8 mouse cellular contexts compared by ENCODE assay signal in genomic region chr13:81761566-81762186, GRCm38 (mm10). TPM values are rescaled to one million over a fixed set of nuclear protein-coding genes. Genes with fewer than 3 reads are reported as not detected.
DNase-seq lines count a peak whose midpoint lies in the region; ATAC-seq and TF ChIP-seq lines count a peak whose summit lies in the region.

No protein-coding gene starts in this region.

- no peak overlapping the region for H3K9ac ChIP-seq in ES-E14 (ENCODE audit: insufficient read depth, low read depth, low read length, poor library complexity, severe bottlenecking)

- no peak overlapping the region for H3K27ac ChIP-seq in ES-E14 (ENCODE audit: insufficient read depth, low read depth, low read length, poor library complexity, severe bottlenecking)

- peak; percentile 77 for ATAC-seq in granulocyte monocyte progenitor cell, adult 5-6 weeks (replicated peaks; ENCODE audit: poor library complexity, severe bottlenecking)

- H3K9me3 ChIP-seq in ES-E14 (ENCODE audit: control insufficient read depth, insufficient read depth, low read depth, low read length), result no peaks in the 10 kb centered on the region
- no peaks in the 10 kb centered on the region for H3K9me3 ChIP-seq in megakaryocyte, embryonic 14.5 days

- H3K36me3 ChIP-seq in ES-E14 (ENCODE audit: control insufficient read depth, insufficient read depth, low read length, poor library complexity, severe bottlenecking), result no peaks in the 10 kb centered on the region
- no peaks in the 10 kb centered on the region for H3K36me3 ChIP-seq in megakaryocyte, embryonic 14.5 days (replicated peaks; ENCODE audit: low read length)

- in situ Hi-C loops in ES-E14 (cut with MboI; ENCODE audit: low sequenced_read_pairs in 2 of 2, unreplicated experiment in 2 of 2), result loop anchor here (5.0 to 10.0 kb wide), 2 partner anchors 319 to 327 kb away; no protein-coding TSS in a partner anchor

- no peaks in the 10 kb centered on the region for H3K27me3 ChIP-seq in megakaryocyte, embryonic 14.5 days (replicated peaks)

- peak; percentile 22 for DNase-seq in adrenal gland, postnatal 14 days
- DNase-seq in adrenal gland, adult 18-20 months (ENCODE audit: low spot score in 2 of 2), result no peak
- DNase-seq in ES-E14 (ENCODE audit: low read depth, low spot score), result peak; percentile 48
- peak; percentile 48 to 70 for DNase-seq in cerebellum, postnatal 10 days
- DNase-seq in kidney, postnatal 14 days, result peak; percentile 57
- peak; percentile 64 for DNase-seq in telencephalon, adult 2 months (ENCODE audit: low read depth, low spot score)

- no peaks in the 10 kb centered on the region for H3K4me1 ChIP-seq in ES-E14 (ENCODE audit: control insufficient read depth in 2 of 2, insufficient read depth in 2 of 2, low read length in 2 of 2, poor library complexity in 1 of 2)
- H3K4me1 ChIP-seq in megakaryocyte, embryonic 14.5 days, result peaks cover 18% of the 10 kb centered on the region

- no peak overlapping the region for H3K4me3 ChIP-seq in ES-E14 (ENCODE audit: insufficient read depth in 1 of 2, low read depth in 1 of 2, low read length in 2 of 2, poor library complexity in 1 of 2, severe bottlenecking in 1 of 2)
- H3K4me3 ChIP-seq in megakaryocyte, embryonic 14.5 days (replicated peaks), result peak overlapping the region; percentile 85

TF ChIP-seq in ES-E14, 5 proteins besides CTCF, POLR2A, EP300 and RAD21:
- TF ChIP-seq CHD2 (IDR thresholded peaks at IDR 0.05; ENCODE audit: low read depth, low read length), result no peak
- TF ChIP-seq ZC3H11A (IDR thresholded peaks at IDR 0.05; ENCODE audit: borderline replicate concordance, low read depth, low read length), result peak; percentile 40; the same call in 1 of the 2 replicates

RNA-seq across cellular contexts. Expression of gene Cetn3, which starts 21.2 kb away (rescaled TPM):
- 119 and 128 TPM in 2 replicates for total RNA-seq in adrenal gland, postnatal 14 days (2021)
- 100 to 1,000 TPM in 1 of 2 experiments, 10 to 100 TPM in 1; 88.6 to 110 TPM for total RNA-seq in adrenal gland, adult 18-20 months (2021)
- total RNA-seq in ES-E14 (2012; rRNA removed), result 44.5 and 78.0 TPM in 2 replicates
- 212 and 216 TPM in 2 replicates for total RNA-seq in granulocyte monocyte progenitor cell, adult 5-6 weeks (2014; fragmentation: Nextera tagmentation)
- 538 and 660 TPM in 2 replicates for total RNA-seq in granulocyte monocyte progenitor cell, adult 5-6 weeks (2017)
- 6.0 TPM in 1 of 2 replicates, not detected in the other for polyA plus RNA-seq in megakaryocyte, embryonic 14.5 days (2012; ENCODE audit: insufficient read depth, low replicate concordance)

RNA-seq across cellular contexts. Expression of gene Mblac2, which starts 50.5 kb away (rescaled TPM):
- total RNA-seq in adrenal gland, postnatal 14 days (2021), result 6.8 and 8.1 TPM in 2 replicates
- total RNA-seq in adrenal gland, adult 18-20 months (2021), result 1 to 10 TPM; 8.2 to 8.3 TPM
- 1.3 and 2.0 TPM in 2 replicates for total RNA-seq in ES-E14 (2012; rRNA removed)
- 3.3 and 5.9 TPM in 2 replicates for total RNA-seq in granulocyte monocyte progenitor cell, adult 5-6 weeks (2014; fragmentation: Nextera tagmentation)
- total RNA-seq in granulocyte monocyte progenitor cell, adult 5-6 weeks (2017), result 2.9 and 3.0 TPM in 2 replicates
- 1.5 and 2.7 TPM in 2 replicates for polyA plus RNA-seq in megakaryocyte, embryonic 14.5 days (2012; ENCODE audit: insufficient read depth, low replicate concordance)

RNA-seq across cellular contexts. Expression of gene Polr3g, which starts 50.9 kb away (rescaled TPM):
- 4.0 and 5.1 TPM in 2 replicates for total RNA-seq in adrenal gland, postnatal 14 days (2021)
- total RNA-seq in adrenal gland, adult 18-20 months (2021), result 1 to 10 TPM; 4.5 to 5.8 TPM
- total RNA-seq in ES-E14 (2012; rRNA removed), result 38.2 and 45.2 TPM in 2 replicates
- total RNA-seq in granulocyte monocyte progenitor cell, adult 5-6 weeks (2014; fragmentation: Nextera tagmentation), result 19.8 and 21.8 TPM in 2 replicates
- 22.9 and 29.7 TPM in 2 replicates for total RNA-seq in granulocyte monocyte progenitor cell, adult 5-6 weeks (2017)
- polyA plus RNA-seq in megakaryocyte, embryonic 14.5 days (2012; ENCODE audit: insufficient read depth, low replicate concordance), result 1.4 TPM in 1 of 2 replicates, not detected in the other

Comparison
In these comparisons a context has a peak if more than half of its experiments do, and no peak if none do; other contexts are left out.
1. DNase-seq: peak in adrenal gland, postnatal 14 days (single experiment), ES-E14 (single experiment), cerebellum, postnatal 10 days (2 of 2), kidney, postnatal 14 days (single experiment) and telencephalon, adult 2 months (single experiment); none in adrenal gland, adult 18-20 months (0 of 2).